Mouse (Mus musculus) CH12.LX (cell line): ENCODE measurements at regions not wholly inside any gene's neighbourhood (a gene's known extent, or its start where the extent isn't known, plus 50 kb on each side); places are given as distances from the start of the nearest gene placed in this dataset.

ENCODE experiments used
- DNase-seq: peaks from one replicate; pipeline ENCODE4 v3.0.0-alpha.2; 2013; ENCODE audit errors: extremely low read depth
- H3K27ac ChIP-seq: 2 replicates; pipeline ENCODE4 v1.5.1; 2012; ENCODE audit warnings: low read depth, mild to moderate bottlenecking, control low read depth, moderate library complexity; ENCODE audit not compliant: insufficient read depth
- H3K27me3 ChIP-seq: replicated peaks from 2 replicates; pipeline ENCODE3; 2012; ENCODE audit warnings: inconsistent platforms
- H3K36me3 ChIP-seq, 2 experiments: replicated peaks in 1 of 2; 2 replicates each; pipeline versions ENCODE3 to v1.6.1; 2012; ENCODE audit warnings: inconsistent platforms in 1 of 2, low read length in 1 of 2, mild to moderate bottlenecking in 1 of 2, mixed read lengths in 1 of 2, moderate library complexity in 1 of 2; ENCODE audit not compliant: control insufficient read depth in 1 of 2, insufficient read depth in 1 of 2
- H3K4me1 ChIP-seq, 2 experiments: 2 replicates each; pipeline ENCODE4 v1.6.1; 2012; ENCODE audit warnings: inconsistent platforms in 1 of 2, moderate library complexity in 1 of 2; ENCODE audit not compliant: insufficient read depth in 2 of 2, control insufficient read depth in 1 of 2
- H3K4me2 ChIP-seq: 2 replicates; pipeline ENCODE4 v1.6.1; 2012; ENCODE audit warnings: low read depth, mild to moderate bottlenecking, control low read depth; ENCODE audit not compliant: poor library complexity, insufficient read depth, severe bottlenecking
- H3K4me3 ChIP-seq, 3 experiments: fragments of 150-350 bp in 1 of 3; sonication (generic) in 1 of 3; replicated peaks in 1 of 3; 2 replicates each; pipeline versions ENCODE3 to v1.5.1; 2011 to 2012; ENCODE audit warnings: low read depth in 2 of 3, low read length in 2 of 3, mild to moderate bottlenecking in 2 of 3, moderate library complexity in 2 of 3, control low read depth in 1 of 3, improper control_type of control experiment in 1 of 3, inconsistent platforms in 1 of 3, mixed read lengths in 1 of 3; ENCODE audit not compliant: poor library complexity in 1 of 3
- H3K79me2 ChIP-seq: replicated peaks from 2 replicates; pipeline ENCODE4 v1.6.1; 2012; ENCODE audit warnings: mild to moderate bottlenecking, moderate library complexity; ENCODE audit not compliant: control insufficient read depth, poor library complexity, insufficient read depth, severe bottlenecking; ENCODE audit errors: extremely low read depth
- H3K9ac ChIP-seq: 2 replicates; pipeline ENCODE4 v1.6.1; 2012; ENCODE audit warnings: low read depth, mild to moderate bottlenecking, control low read depth, moderate library complexity; ENCODE audit not compliant: insufficient read depth
- H3K9me3 ChIP-seq: replicated peaks from 2 replicates; pipeline ENCODE3; 2012; ENCODE audit warnings: low read length, inconsistent platforms, mixed read lengths
- BHLHE40 ChIP-seq: IDR thresholded peaks from 2 replicates; pipeline ENCODE4 v1.6.1; 2011; ENCODE audit warnings: mild to moderate bottlenecking, low read depth, low read length, improper control_type of control experiment
- CHD1 ChIP-seq: IDR thresholded peaks from 2 replicates; pipeline ENCODE4 v1.6.1; 2012; ENCODE audit warnings: low read depth, low read length, improper control_type of control experiment, inconsistent platforms
- CHD2 ChIP-seq: IDR thresholded peaks from 2 replicates; pipeline ENCODE4 v1.6.1; 2011; ENCODE audit warnings: low read length, improper control_type of control experiment
- CTCF ChIP-seq, 2 experiments: IDR thresholded peaks in 1 of 2; conservative IDR thresholded peaks in 1 of 2; 2 replicates each; pipeline ENCODE4 v1.5.1; 2011 to 2012; ENCODE audit warnings: low read depth in 2 of 2, low read length in 2 of 2, improper control_type of control experiment in 1 of 2, inconsistent platforms in 1 of 2, mild to moderate bottlenecking in 1 of 2, moderate library complexity in 1 of 2
- EP300 ChIP-seq: IDR thresholded peaks from 2 replicates; pipeline ENCODE4 v1.6.1; 2011; ENCODE audit warnings: low read length, improper control_type of control experiment
- GABPA ChIP-seq: IDR thresholded peaks from 2 replicates; pipeline ENCODE4 v1.6.1; 2012; ENCODE audit warnings: low read depth, low read length, improper control_type of control experiment, inconsistent platforms; ENCODE audit not compliant: insufficient replicate concordance
- HCFC1 ChIP-seq: IDR thresholded peaks from 2 replicates; pipeline ENCODE4 v1.6.1; 2012; ENCODE audit warnings: low read depth, mild to moderate bottlenecking, inconsistent platforms, low read length, improper control_type of control experiment
- MAFK ChIP-seq: IDR thresholded peaks from 2 replicates; pipeline ENCODE4 v1.6.1; 2011; ENCODE audit warnings: low read length, improper control_type of control experiment; ENCODE audit not compliant: insufficient replicate concordance
- MAZ ChIP-seq: IDR thresholded peaks from 2 replicates; pipeline ENCODE4 v1.6.1; 2012; ENCODE audit warnings: low read depth, mild to moderate bottlenecking, inconsistent platforms, low read length, improper control_type of control experiment, moderate library complexity
- MXI1 ChIP-seq: IDR thresholded peaks from 2 replicates; pipeline ENCODE4 v1.6.1; 2011; ENCODE audit warnings: mild to moderate bottlenecking, low read depth, low read length, improper control_type of control experiment
- MYC ChIP-seq: IDR thresholded peaks from 2 replicates; pipeline ENCODE4 v1.6.1; 2011; ENCODE audit warnings: low read depth, mild to moderate bottlenecking, improper control_type of control experiment, low read length
- NELFE ChIP-seq: IDR thresholded peaks from 2 replicates; pipeline ENCODE4 v1.6.1; 2011; ENCODE audit warnings: low read depth, low read length, improper control_type of control experiment
- POLR2A ChIP-seq: IDR thresholded peaks from 2 replicates; pipeline ENCODE4 v1.6.1; 2011; ENCODE audit warnings: low read depth, mild to moderate bottlenecking, improper control_type of control experiment, low read length
- RCOR1 ChIP-seq: conservative IDR thresholded peaks from 2 replicates; pipeline ENCODE4 v1.6.1; 2012; ENCODE audit warnings: low read depth, mild to moderate bottlenecking, inconsistent platforms, low read length, improper control_type of control experiment
- SIN3A ChIP-seq: IDR thresholded peaks from 2 replicates; pipeline ENCODE4 v1.6.1; 2012; ENCODE audit warnings: low read length, improper control_type of control experiment, inconsistent platforms
- SMC3 ChIP-seq: IDR thresholded peaks from 2 replicates; pipeline ENCODE4 v1.6.1; 2011; ENCODE audit warnings: low read depth, low read length, improper control_type of control experiment
- TCF12 ChIP-seq: IDR thresholded peaks from 2 replicates; pipeline ENCODE4 v1.6.1; 2014; ENCODE audit warnings: low read depth, mild to moderate bottlenecking, inconsistent platforms, low read length, improper control_type of control experiment
- UBTF ChIP-seq: IDR thresholded peaks from 2 replicates; pipeline ENCODE4 v1.6.1; 2012; ENCODE audit warnings: low read depth, mild to moderate bottlenecking, inconsistent platforms, low read length, improper control_type of control experiment, moderate library complexity
- USF1 ChIP-seq: IDR thresholded peaks from 2 replicates; pipeline ENCODE4 v1.6.1; 2014; ENCODE audit warnings: low read depth, mild to moderate bottlenecking, inconsistent platforms, low read length, improper control_type of control experiment
- USF2 ChIP-seq: conservative IDR thresholded peaks from 2 replicates; pipeline ENCODE4 v1.6.1; 2011; ENCODE audit warnings: low read depth, low read length, improper control_type of control experiment
- ZC3H11A ChIP-seq: IDR thresholded peaks from 2 replicates; pipeline ENCODE4 v1.6.1; 2012; ENCODE audit warnings: low read depth, mild to moderate bottlenecking, inconsistent platforms, low read length, improper control_type of control experiment
- ZMIZ1 ChIP-seq: IDR thresholded peaks from 2 replicates; pipeline ENCODE4 v1.6.1; 2012; ENCODE audit warnings: low read depth, mild to moderate bottlenecking, inconsistent platforms, low read length, improper control_type of control experiment
- ZNF384 ChIP-seq: IDR thresholded peaks from 2 replicates; pipeline ENCODE4 v1.6.1; 2012; ENCODE audit warnings: low read depth, low read length, improper control_type of control experiment, inconsistent platforms
- dilution Hi-C: fragments of 300-500 bp; cut with MboI; formaldehyde crosslinking; loops from 2 replicates; pipeline ENCODE4 v1.14.3; 2020; ENCODE audit warnings: low sequenced_read_pairs; ENCODE audit not compliant: extremely low pct_unique_long_range_greater_than_20kb, extremely low pct_ligation_motif_present
- in situ Hi-C: fragments of 300-500 bp; cut with MboI; formaldehyde crosslinking; loops from 3 replicates; pipeline ENCODE4 v1.14.3; 2019; ENCODE audit warnings: low sequenced_read_pairs, low pct_ligation_motif_present, low pct_unique_long_range_greater_than_20kb, mixed read lengths

DNA sequence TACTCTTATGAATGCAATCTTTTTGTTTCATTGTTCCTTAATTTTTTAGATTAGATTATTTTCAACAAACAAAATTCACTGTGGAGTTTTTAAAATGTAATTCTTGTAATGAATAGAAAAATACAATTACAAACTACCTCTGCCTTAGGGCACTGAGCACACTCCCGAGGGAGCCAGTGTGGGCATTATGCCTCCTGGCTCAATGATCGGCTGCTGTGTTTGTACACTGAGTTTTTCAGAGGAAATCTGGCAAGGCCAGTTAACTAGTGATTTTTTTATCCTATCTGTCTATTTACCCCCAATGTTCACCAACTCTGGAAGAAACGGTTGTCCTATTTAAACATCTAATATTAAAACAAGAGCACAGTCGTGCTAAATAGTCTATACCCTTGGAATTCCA is 69.9 kb upstream of the Syndig1 start:
- dilution Hi-C loops (no loop called here), in situ Hi-C loops (no loop called here)
- no peak for TF ChIP-seq UBTF
- TF ChIP-seq POLR2A: no peak
- no peak for TF ChIP-seq CHD1
- no peak for TF ChIP-seq HCFC1
- TF ChIP-seq SMC3: no peak
- no peak for TF ChIP-seq NELFE
- no peak for TF ChIP-seq EP300
- no peak for TF ChIP-seq RCOR1
- no peak for TF ChIP-seq MAZ
- TF ChIP-seq SIN3A: no peak
- TF ChIP-seq ZNF384: no peak
- TF ChIP-seq MXI1: no peak
- TF ChIP-seq CTCF (conservative IDR thresholded peaks at IDR 0.05 in 1 of 2, IDR thresholded peaks at IDR 0.05 in 1 of 2; ENCODE audit: low read depth in 2 of 2, low read length in 2 of 2): no peak
- TF ChIP-seq USF2: no peak
- no peak for TF ChIP-seq BHLHE40
- no peak for TF ChIP-seq GABPA
- TF ChIP-seq USF1: no peak
- TF ChIP-seq CHD2: no peak
- no peak overlapping the region for H3K4me3 ChIP-seq
- no peak for DNase-seq
- no peaks in the 10 kb centered on the region for H3K36me3 ChIP-seq
- H3K4me1 ChIP-seq: no peaks in the 10 kb centered on the region
- H3K27ac ChIP-seq: no peak overlapping the region
- H3K27me3 ChIP-seq: peaks cover 15% of the 10 kb centered on the region
- H3K79me2 ChIP-seq: no peaks in the 10 kb centered on the region
- no peak overlapping the region for H3K9ac ChIP-seq
- H3K4me2 ChIP-seq: no peak overlapping the region
- H3K9me3 ChIP-seq: no peaks in the 10 kb centered on the region

DNA sequence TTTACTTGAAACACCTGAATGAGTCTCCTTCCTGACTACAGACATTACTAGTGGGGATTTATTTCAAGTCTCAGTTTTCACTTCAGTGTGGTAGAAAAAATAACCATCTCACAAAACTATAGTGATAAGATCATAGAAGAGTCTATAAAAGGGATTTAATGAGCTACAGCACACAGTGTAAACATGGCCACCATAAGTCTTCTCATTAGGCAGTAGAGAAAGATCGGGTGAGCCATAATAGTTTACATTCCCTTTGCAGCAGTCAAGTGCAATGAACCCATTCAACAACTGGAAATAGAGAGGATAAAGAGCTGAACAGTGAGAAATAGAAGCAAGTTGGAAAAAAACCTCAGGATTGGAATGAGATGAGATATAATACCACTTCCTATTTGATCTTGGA is 65.1 kb upstream of the Syndig1 start:
- peaks cover 5% of the 10 kb centered on the region for H3K27me3 ChIP-seq
- TF ChIP-seq ZC3H11A: no peak
- no peak for TF ChIP-seq ZMIZ1
- TF ChIP-seq USF1: no peak
- TF ChIP-seq MYC: no peak
- TF ChIP-seq MAFK: no peak
- TF ChIP-seq CHD2: no peak
- no peak for TF ChIP-seq EP300
- no peak for TF ChIP-seq TCF12
- TF ChIP-seq, all 38 proteins: peak for 0
- Histone ChIP-seq H3K4me2 (no peak overlapping the region), H3K27ac (no peak overlapping the region), H3K4me3 (no peak overlapping the region), H3K79me2 (no peaks in the 10 kb centered on the region), H3K36me3 (no peaks in the 10 kb centered on the region), H3K9me3 (no peaks in the 10 kb centered on the region), H3K4me1 (no peaks in the 10 kb centered on the region), H3K9ac (no peak overlapping the region)
- no peak for DNase-seq
- in situ Hi-C loops (no loop called here), dilution Hi-C loops (no loop called here)
